Mouse (Mus musculus): Measurements from ENCODE around the gene Blcap.

Blcap gene

GRCm38 (mm10) chr2:157520496-157520895 is 50.6 kb downstream of the Blcap start:
- no peak for DNase-seq (ENCODE audit: extremely low spot score, low read depth, low spot score)

- no peak for DNase-seq (ENCODE audit: extremely low spot score, low read depth, low spot score)
Observed at GRCm38 (mm10) chr2:157519452-157519851, 51.6 kb downstream of the Blcap start.

- no peak for DNase-seq (ENCODE audit: extremely low spot score, low read depth, low spot score)
Observed at GRCm38 (mm10) chr2:157518451-157518850, 52.6 kb downstream of the Blcap start.

- no peak for DNase-seq (ENCODE audit: extremely low spot score, low read depth, low spot score)
Observed at GRCm38 (mm10) chr2:157517526-157517925, 53.5 kb downstream of the Blcap start.

- no peak for DNase-seq (ENCODE audit: extremely low spot score, low read depth, low spot score)
Observed at GRCm38 (mm10) chr2:157514353-157514752, 56.7 kb downstream of the Blcap start.

- no peak for DNase-seq (ENCODE audit: extremely low spot score, low read depth, low spot score)
Observed at GRCm38 (mm10) chr2:157513737-157514208, 57.3 kb downstream of the Blcap start.

- DNase-seq (ENCODE audit: extremely low spot score, low read depth, low spot score), result no peak
Observed at GRCm38 (mm10) chr2:157512859-157513258, 58.2 kb downstream of the Blcap start.

GRCm38 (mm10) chr2:157510031-157510430 is 61.0 kb downstream of the Blcap start:
- DNase-seq (ENCODE audit: extremely low spot score, low read depth, low spot score), result no peak

- DNase-seq (ENCODE audit: extremely low spot score, low read depth, low spot score), result no peak
Observed at GRCm38 (mm10) chr2:157509182-157509581, 61.9 kb downstream of the Blcap start.

- DNase-seq (ENCODE audit: extremely low spot score, low read depth, low spot score), result no peak
Observed at GRCm38 (mm10) chr2:157506779-157507178, 64.3 kb downstream of the Blcap start.
